Mouse (Mus musculus) left cerebral cortex, postnatal 10 days (tissue): ENCODE data around the gene Mfsd5. TPM values are rescaled to one million over a fixed set of nuclear protein-coding genes. Genes with fewer than 3 reads are reported as not detected.

Experiments used
- DNase-seq, 2 experiments: peaks; one replicate each; pipeline ENCODE4 v3.0.0; 2021 to 2022; ENCODE audit warnings: low spot score in 2 of 2, mixed read lengths in 1 of 2; ENCODE audit errors: extremely low spot score in 1 of 2
- intact Hi-C: fragments of 180-260 bp; cut with DNase I; formaldehyde crosslinking; loops from one replicate; pipeline ENCODE4 v1.15.1; 2025
- total RNA-seq, 2 experiments: library from RNA; stranded (reverse); gene quantifications; 2 replicates each; pipeline ENCODE4 v1.2.3; 2021

The Mfsd5 gene
- total RNA-seq, 2 experiments from 2014 or later = 35.7 to 36.0 TPM

GRCm38 (mm10) chr15:102324654-102325473 lies 45.6 kb downstream of the Mfsd5 start:
- intact Hi-C loops = loop anchor here (5.0 kb wide), 1 partner anchor 83 kb away; no protein-coding TSS in a partner anchor

DNA sequence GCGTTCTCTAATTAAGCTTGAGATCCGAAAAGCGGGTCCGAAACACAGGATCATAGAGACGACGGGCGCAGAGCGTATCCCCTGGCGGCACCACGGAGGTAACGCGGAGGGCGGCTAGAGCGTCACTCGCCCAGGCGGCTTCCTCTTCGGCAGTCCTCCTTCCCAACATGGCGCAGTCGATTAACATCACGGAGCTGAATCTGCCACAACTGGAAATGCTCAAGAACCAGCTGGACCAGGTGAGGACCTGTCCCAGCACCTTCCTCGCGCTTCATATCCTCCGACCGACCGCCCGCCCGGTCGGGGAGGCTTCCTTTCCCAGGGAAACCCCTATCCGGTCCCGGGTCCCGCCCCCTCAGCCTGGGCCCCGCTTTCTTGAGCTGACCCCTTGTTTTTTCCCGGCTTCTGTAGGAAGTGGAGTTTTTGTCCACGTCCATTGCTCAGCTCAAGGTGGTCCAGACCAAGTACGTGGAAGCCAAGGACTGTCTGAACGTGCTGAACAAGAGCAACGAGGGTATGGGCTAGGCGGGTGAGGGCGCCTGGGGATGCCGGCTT lies 46.8 kb downstream of the Mfsd5 start, which contains the start of gene Pfdn5:
TSS of gene Pfdn5 (plus strand) at position 95 of the 555 bp plus-strand sequence.
- peak; percentile 79 to 90 for DNase-seq
- intact Hi-C loops = no loop called here

More at GRCm38 (mm10) chr15:102324654-102325473, 45.6 kb downstream of the Mfsd5 start:
- DNase-seq = no peak

GRCm38 (mm10) chr15:102326892-102327291 lies 47.6 kb downstream of the Mfsd5 start:
- intact Hi-C loops = no loop called here
- DNase-seq = no peak

Other genes starting within 250 kb of the Mfsd5 start
- gene Eif4b, start 205.7 kb upstream of the Mfsd5 start, total RNA-seq = 100 to 1,000 TPM; 176 to 177 TPM
- 10 to 100 TPM; 12.2 to 13.1 TPM for gene Tns2, start 179.0 kb upstream of the Mfsd5 start, total RNA-seq
- gene Spryd3, start 143.2 kb upstream of the Mfsd5 start, total RNA-seq = 100 to 1,000 TPM; 149 to 150 TPM
- gene Igfbp6, start 135.1 kb upstream of the Mfsd5 start, total RNA-seq = 1 to 10 TPM; 3.1 to 4.1 TPM
- gene Soat2, start 128.9 kb upstream of the Mfsd5 start, total RNA-seq = under 1 TPM in 1 of 2 experiments, not detected in 1; 0.16 TPM
- 10 to 100 TPM; 53.2 to 56.7 TPM for gene Zfp740, start 76.2 kb upstream of the Mfsd5 start, total RNA-seq
- 10 to 100 TPM; 25.8 to 27.5 TPM for gene Csad, start 74.7 kb upstream of the Mfsd5 start, total RNA-seq
- gene Itgb7, start 47.5 kb upstream of the Mfsd5 start, total RNA-seq = 1 to 10 TPM in 1 of 2 experiments, under 1 TPM in 1; 0.71 to 1.3 TPM
- 10 to 100 TPM in 1 of 2 experiments, 1 to 10 TPM in 1; 9.3 to 11.4 TPM for gene Rarg, start 21.9 kb upstream of the Mfsd5 start, total RNA-seq
- gene Gm9918, start 8.9 kb upstream of the Mfsd5 start, total RNA-seq = not detected
- 1 to 10 TPM; 2.0 to 2.9 TPM for gene Espl1, start 16.8 kb downstream of the Mfsd5 start, total RNA-seq
- gene Pfdn5, start 46.7 kb downstream of the Mfsd5 start, total RNA-seq = 100 to 1,000 TPM; 344 to 355 TPM
- gene Myg1, start 52.3 kb downstream of the Mfsd5 start, total RNA-seq = 10 to 100 TPM; 48.0 to 53.3 TPM
- 10 to 100 TPM; 20.2 to 30.8 TPM for gene Aaas, start 71.3 kb downstream of the Mfsd5 start, total RNA-seq
- under 1 TPM; 0.26 to 0.39 TPM for gene Sp7, start 87.7 kb downstream of the Mfsd5 start, total RNA-seq
- 10 to 100 TPM; 23.1 to 26.4 TPM for gene Sp1, start 126.7 kb downstream of the Mfsd5 start, total RNA-seq
- gene Amhr2, start 165.9 kb downstream of the Mfsd5 start, total RNA-seq = under 1 TPM in 1 of 2 experiments, not detected in 1; 0.81 TPM
- gene Prr13, start 179.6 kb downstream of the Mfsd5 start, total RNA-seq = 10 to 100 TPM; 19.1 to 21.6 TPM
- 100 to 1,000 TPM; 457 to 465 TPM for gene Pcbp2, start 191.1 kb downstream of the Mfsd5 start, total RNA-seq
- not detected for gene Gm10337, start 224.3 kb downstream of the Mfsd5 start, total RNA-seq
- 10 to 100 TPM; 93.0 to 95.6 TPM for gene Map3k12, start 237.6 kb downstream of the Mfsd5 start, total RNA-seq
- 10 to 100 TPM; 40.8 to 42.5 TPM for gene Tarbp2, start 238.7 kb downstream of the Mfsd5 start, total RNA-seq
- gene Npff, start 245.5 kb downstream of the Mfsd5 start, total RNA-seq = 1 to 10 TPM; 3.4 to 4.2 TPM